8 mouse cellular contexts compared by ENCODE assay signal in genomic region chr1:72254545-72255061, GRCm38 (mm10). TPM values are rescaled to one million over a fixed set of nuclear protein-coding genes. Genes with fewer than 3 reads are reported as not detected.
A peak's percentile ranks its signal among the peaks of the same experiment; 100 is the strongest.
DNase-seq lines count a peak whose midpoint lies in the region; ATAC-seq lines count a peak whose summit lies in the region.

No protein-coding gene starts in this region.

- peak overlapping the region; percentile 82 for H3K9ac ChIP-seq in heart, embryonic 14.5 days (ENCODE audit: low read length)
- peak overlapping the region; percentile 63 for H3K9ac ChIP-seq in liver, embryonic 13.5 days
- H3K9ac ChIP-seq in stomach, embryonic 16.5 days (ENCODE audit: low read length) = peak overlapping the region; percentile 69

- H3K27me3 ChIP-seq in heart, embryonic 14.5 days (ENCODE audit: control insufficient read depth, insufficient read depth, low read length) = no peaks in the 10 kb centered on the region
- no peaks in the 10 kb centered on the region for H3K27me3 ChIP-seq in liver, embryonic 13.5 days
- no peaks in the 10 kb centered on the region for H3K27me3 ChIP-seq in stomach, embryonic 16.5 days (ENCODE audit: control insufficient read depth, insufficient read depth, low read length)

- H3K4me1 ChIP-seq in heart, embryonic 14.5 days (ENCODE audit: control insufficient read depth in 2 of 2, insufficient read depth in 2 of 2, low read length in 2 of 2) = peaks cover 3 to 18% of the 10 kb centered on the region in 2 experiments; a peak in 2 of 4 replicates
- H3K4me1 ChIP-seq in liver, embryonic 13.5 days (replicated peaks) = peaks cover 41% of the 10 kb centered on the region
- H3K4me1 ChIP-seq in stomach, embryonic 16.5 days (ENCODE audit: control insufficient read depth, insufficient read depth, low read length) = peaks cover 13% of the 10 kb centered on the region

- DNase-seq in CD4-positive helper T cell, adult 2 months (ENCODE audit: low read depth, low spot score) = peak; percentile 89
- DNase-seq in brain, embryonic 18.5 days (ENCODE audit: low read depth, low spot score) = peak; percentile 80
- DNase-seq in kidney, postnatal 14 days = peak; percentile 91
- peak; percentile 87 for DNase-seq in liver, embryonic 13.5 days
- peak; percentile 95 for DNase-seq in neural tube, embryonic 10.5 days (ENCODE audit: extremely low spot score, low spot score)

- WGBS in heart, embryonic 14.5 days = under 1% methylated on average over 35 of the region's 35 CpGs
- under 1% methylated on average over 35 of the region's 35 CpGs for WGBS in liver, embryonic 13.5 days (ENCODE audit: insufficient replicate concordance)
- WGBS in stomach, embryonic 16.5 days = 1% methylated on average over 35 of the region's 35 CpGs

- H3K36me3 ChIP-seq in heart, embryonic 14.5 days (ENCODE audit: control insufficient read depth, insufficient read depth, low read length) = peaks cover under 1% of the 10 kb centered on the region; the same call in 1 of the 2 replicates
- no peaks in the 10 kb centered on the region for H3K36me3 ChIP-seq in liver, embryonic 13.5 days
- no peaks in the 10 kb centered on the region for H3K36me3 ChIP-seq in stomach, embryonic 16.5 days (ENCODE audit: control insufficient read depth, insufficient read depth, low read length)

- H3K4me3 ChIP-seq in heart, embryonic 14.5 days (ENCODE audit: control insufficient read depth in 1 of 2, insufficient read depth in 1 of 2, low read depth in 1 of 2, low read length in 2 of 2) = peak overlapping the region; percentile 46 to 52
- peak overlapping the region; percentile 52 for H3K4me3 ChIP-seq in liver, embryonic 13.5 days (replicated peaks)
- peak overlapping the region; percentile 54 for H3K4me3 ChIP-seq in stomach, embryonic 16.5 days (replicated peaks; ENCODE audit: low read length)

- H3K27ac ChIP-seq in heart, embryonic 14.5 days (replicated peaks in 1 of 2; ENCODE audit: control insufficient read depth in 1 of 2, insufficient read depth in 1 of 2, low read depth in 2 of 2, low read length in 2 of 2) = peak overlapping the region; percentile 91 to 93
- peak overlapping the region; percentile 83 for H3K27ac ChIP-seq in liver, embryonic 13.5 days
- peak overlapping the region; percentile 93 for H3K27ac ChIP-seq in stomach, embryonic 16.5 days (ENCODE audit: low read length)

- peak; percentile 93 for ATAC-seq in erythroid progenitor cell, adult 5-6 weeks (replicated peaks; ENCODE audit: low FRiP score, poor library complexity, severe bottlenecking)
- ATAC-seq in heart, embryonic 14.5 days (ENCODE audit: insufficient number of reproducible peaks, insufficient read depth, low FRiP score, low read depth) = peak; percentile 85
- peak; percentile 65 for ATAC-seq in liver, embryonic 13.5 days (ENCODE audit: low read depth)
- ATAC-seq in stomach, embryonic 16.5 days (ENCODE audit: insufficient read depth, low FRiP score) = peak; percentile 90

- H3K9me3 ChIP-seq in heart, embryonic 14.5 days (ENCODE audit: control insufficient read depth, low read length) = no peaks in the 10 kb centered on the region
- H3K9me3 ChIP-seq in liver, embryonic 13.5 days (replicated peaks) = no peaks in the 10 kb centered on the region
- H3K9me3 ChIP-seq in stomach, embryonic 16.5 days (replicated peaks; ENCODE audit: control insufficient read depth, low read length) = no peaks in the 10 kb centered on the region

- peak overlapping the region; percentile 74 for H3K4me2 ChIP-seq in heart, embryonic 14.5 days (ENCODE audit: low read length)
- peak overlapping the region; percentile 70 for H3K4me2 ChIP-seq in liver, embryonic 13.5 days
- H3K4me2 ChIP-seq in stomach, embryonic 16.5 days (ENCODE audit: low read depth, low read length) = peak overlapping the region; percentile 84

RNA-seq across cellular contexts. Expression of gene Pecr, which starts 29.5 kb away (rescaled TPM):
- total RNA-seq in erythroid progenitor cell, adult 5-6 weeks (2015; ENCODE audit: low replicate concordance) = 1.7 TPM in 1 of 2 replicates, not detected in the other
- 1.4 TPM in 1 of 2 replicates, not detected in the other for total RNA-seq in erythroid progenitor cell, adult 5-6 weeks (2017; ENCODE audit: low replicate concordance)
- 19.1 and 23.8 TPM in 2 replicates for polyA plus RNA-seq in heart, embryonic 14.5 days (2014; fragmentation: Nextera tagmentation; extraction: Ambion mirVana)
- 42.6 and 46.1 TPM in 2 replicates for polyA plus RNA-seq in liver, embryonic 13.5 days (2015; fragmentation: Nextera tagmentation; extraction: Ambion mirVana)
- polyA plus RNA-seq in stomach, embryonic 16.5 days (2015; fragmentation: Nextera tagmentation; extraction: Ambion mirVana) = 48.1 and 52.0 TPM in 2 replicates

RNA-seq across cellular contexts. Expression of gene Tmem169, which starts 29.6 kb away (rescaled TPM):
- total RNA-seq in erythroid progenitor cell, adult 5-6 weeks (2015; ENCODE audit: low replicate concordance) = not detected in 2 replicates
- total RNA-seq in erythroid progenitor cell, adult 5-6 weeks (2017; ENCODE audit: low replicate concordance) = not detected in 2 replicates
- 0.28 and 0.32 TPM in 2 replicates for polyA plus RNA-seq in heart, embryonic 14.5 days (2014; fragmentation: Nextera tagmentation; extraction: Ambion mirVana)
- 0.48 and 0.96 TPM in 2 replicates for polyA plus RNA-seq in liver, embryonic 13.5 days (2015; fragmentation: Nextera tagmentation; extraction: Ambion mirVana)
- polyA plus RNA-seq in stomach, embryonic 16.5 days (2015; fragmentation: Nextera tagmentation; extraction: Ambion mirVana) = 2.2 and 2.6 TPM in 2 replicates

RNA-seq across cellular contexts. Expression of gene Mreg, which starts 42.5 kb away (rescaled TPM):
- 1.4 TPM in 1 of 2 replicates, not detected in the other for total RNA-seq in erythroid progenitor cell, adult 5-6 weeks (2015; ENCODE audit: low replicate concordance)
- 0.39 TPM in 1 of 2 replicates, not detected in the other for total RNA-seq in erythroid progenitor cell, adult 5-6 weeks (2017; ENCODE audit: low replicate concordance)
- polyA plus RNA-seq in heart, embryonic 14.5 days (2014; fragmentation: Nextera tagmentation; extraction: Ambion mirVana) = 6.5 and 6.8 TPM in 2 replicates
- 5.1 and 7.8 TPM in 2 replicates for polyA plus RNA-seq in liver, embryonic 13.5 days (2015; fragmentation: Nextera tagmentation; extraction: Ambion mirVana)
- 12.4 and 14.4 TPM in 2 replicates for polyA plus RNA-seq in stomach, embryonic 16.5 days (2015; fragmentation: Nextera tagmentation; extraction: Ambion mirVana)

RNA-seq across cellular contexts. Expression of gene Xrcc5, which starts 52.6 kb away (rescaled TPM):
- total RNA-seq in erythroid progenitor cell, adult 5-6 weeks (2015; ENCODE audit: low replicate concordance) = 2.1 and 7.9 TPM in 2 replicates
- 3.1 and 5.9 TPM in 2 replicates for total RNA-seq in erythroid progenitor cell, adult 5-6 weeks (2017; ENCODE audit: low replicate concordance)
- polyA plus RNA-seq in heart, embryonic 14.5 days (2014; fragmentation: Nextera tagmentation; extraction: Ambion mirVana) = 17.0 and 18.6 TPM in 2 replicates
- 24.0 and 27.9 TPM in 2 replicates for polyA plus RNA-seq in liver, embryonic 13.5 days (2015; fragmentation: Nextera tagmentation; extraction: Ambion mirVana)
- 35.0 and 37.5 TPM in 2 replicates for polyA plus RNA-seq in stomach, embryonic 16.5 days (2015; fragmentation: Nextera tagmentation; extraction: Ambion mirVana)

Comparison
In these comparisons a context has a peak if more than half of its experiments do, and no peak if none do; other contexts are left out.
1. Peak in every context shown above with its lines: DNase-seq, ATAC-seq, H3K4me3 ChIP-seq and H3K27ac ChIP-seq.